In genomic region chr10:20966090-20966489, GRCm38 (mm10) we compare ENCODE assay signal across 9 mouse cellular contexts. TPM values are rescaled to one million over a fixed set of nuclear protein-coding genes. Genes with fewer than 3 reads are reported as not detected.
DNase-seq lines count a peak whose midpoint lies in the region; ATAC-seq and TF ChIP-seq lines count a peak whose summit lies in the region.
"Had no signal": no experiment of that assay in that cellular context is flagged by ENCODE, and none has a peak within 500 bp of the region (broad histone marks: within the 10 kb centered on the region; RNA-seq: fewer than 3 reads in every experiment).

No protein-coding gene starts in this region.

- ATAC-seq in midbrain, embryonic 16.5 days = peak; percentile 72; the same call in 1 of the 2 replicates

- no peak overlapping the region for H3K4me2 ChIP-seq in midbrain, embryonic 16.5 days (ENCODE audit: low read length)
- H3K4me2 ChIP-seq: stomach, embryonic 15.5 days had no signal

- H3K4me3 ChIP-seq in cortical plate, adult 2 months (ENCODE audit: insufficient read depth, low read length) = no peak overlapping the region
- H3K4me3 ChIP-seq in limb, embryonic 10.5 days = no peak overlapping the region
- H3K4me3 ChIP-seq in midbrain, embryonic 16.5 days (ENCODE audit: low read depth, low read length) = no peak overlapping the region
- H3K4me3 ChIP-seq: stomach, embryonic 15.5 days had no signal

- WGBS in limb, embryonic 10.5 days = 49% methylated on average over 12 of the region's 12 CpGs
- WGBS in midbrain, embryonic 16.5 days = 44% methylated on average over 12 of the region's 12 CpGs

- peaks cover 26% of the 10 kb centered on the region for H3K36me3 ChIP-seq in limb, embryonic 10.5 days
- H3K36me3 ChIP-seq in midbrain, embryonic 16.5 days (ENCODE audit: control insufficient read depth, insufficient read depth, low read length) = peaks cover 36% of the 10 kb centered on the region

- TF ChIP-seq POLR2A in cortical plate, adult 2 months (IDR thresholded peaks at IDR 0.05; ENCODE audit: extremely low read depth, insufficient read depth, low read length) = no peak

- no peak overlapping the region for H3K27ac ChIP-seq in cortical plate, adult 2 months (ENCODE audit: insufficient read depth, low read length)
- no peak overlapping the region for H3K27ac ChIP-seq in limb, embryonic 10.5 days
- no peak overlapping the region for H3K27ac ChIP-seq in midbrain, embryonic 16.5 days (ENCODE audit: low read length)
- H3K27ac ChIP-seq: stomach, embryonic 15.5 days had no signal

- DNase-seq in ovary, adult 18-20 months (ENCODE audit: low spot score) = peak; percentile 25
- DNase-seq in ovary, postnatal 10 days (ENCODE audit: low spot score) = no peak
- DNase-seq in gastrocnemius, adult 8-10 months (ENCODE audit: low spot score in 2 of 2) = peak; percentile 41 to 47
- peak; percentile 80 for DNase-seq in kidney, adult 18-20 months
- peak; percentile 74 for DNase-seq in limb, embryonic 10.5 days (ENCODE audit: low spot score)
- DNase-seq in spleen, postnatal 14 days (ENCODE audit: low spot score in 2 of 2) = peak; percentile 61 to 72

- no peaks in the 10 kb centered on the region for H3K27me3 ChIP-seq in limb, embryonic 10.5 days (ENCODE audit: low read depth, poor library complexity, severe bottlenecking)
- no peaks in the 10 kb centered on the region for H3K27me3 ChIP-seq in midbrain, embryonic 16.5 days (ENCODE audit: control insufficient read depth, insufficient read depth, low read depth, low read length)
- H3K27me3 ChIP-seq: stomach, embryonic 15.5 days had no signal

- no peaks in the 10 kb centered on the region for H3K9me3 ChIP-seq in limb, embryonic 10.5 days (replicated peaks)
- no peaks in the 10 kb centered on the region for H3K9me3 ChIP-seq in midbrain, embryonic 16.5 days (replicated peaks; ENCODE audit: control insufficient read depth, low read length, poor library complexity, severe bottlenecking)
- H3K9me3 ChIP-seq: stomach, embryonic 15.5 days had no signal

- H3K4me1 ChIP-seq in cortical plate, adult 2 months (ENCODE audit: control insufficient read depth, insufficient read depth, low read length) = no peaks in the 10 kb centered on the region
- H3K4me1 ChIP-seq in limb, embryonic 10.5 days = no peaks in the 10 kb centered on the region
- no peaks in the 10 kb centered on the region for H3K4me1 ChIP-seq in midbrain, embryonic 16.5 days (ENCODE audit: control insufficient read depth, insufficient read depth, low read length)
- H3K4me1 ChIP-seq: stomach, embryonic 15.5 days had no signal

- no peak overlapping the region for H3K9ac ChIP-seq in midbrain, embryonic 16.5 days (ENCODE audit: low read depth, low read length)
- H3K9ac ChIP-seq: stomach, embryonic 15.5 days had no signal

- peak; percentile 98 for TF ChIP-seq CTCF in cortical plate, adult 2 months (IDR thresholded peaks at IDR 0.05; ENCODE audit: extremely low read depth, insufficient read depth, low read length)

RNA-seq across cellular contexts. Expression of gene Ahi1, which starts 13.7 kb away (rescaled TPM):
- 211 and 247 TPM in 2 replicates for polyA plus RNA-seq in cortical plate, adult 2 months (2012; rRNA removed)
- under 1 TPM; 0.39 to 0.94 (median 0.54) TPM for total RNA-seq in gastrocnemius, adult 8-10 months (2022)
- polyA plus RNA-seq in limb, embryonic 10.5 days (2016; fragmentation: Nextera tagmentation; extraction: Ambion mirVana) = 8.6 and 10.4 TPM in 2 replicates
- 130 and 149 TPM in 2 replicates for polyA plus RNA-seq in midbrain, embryonic 16.5 days (2015; fragmentation: Nextera tagmentation; extraction: Ambion mirVana)

Comparison
In these comparisons a context has a peak if more than half of its experiments do, and no peak if none do; other contexts are left out.
1. RNA of gene Ahi1, which starts 13.7 kb away (polyA plus RNA-seq): 211 to 247 TPM in cortical plate, adult 2 months and 130 to 149 TPM in midbrain, embryonic 16.5 days; 8.6 to 10.4 TPM in limb, embryonic 10.5 days; every median in the first group is over 10 times any median in the second.